Mouse (Mus musculus) urinary bladder, postnatal 4 days (tissue): ENCODE measurements around the gene Pmepa1.

Experiments used
- DNase-seq, 2 experiments: peaks; one replicate each; pipeline ENCODE4 v3.0.0; 2021 to 2022; ENCODE audit warnings: low spot score in 2 of 2

Gene Pmepa1

GRCm38 (mm10) chr2:173276859-173277258, 526 bp upstream of the Pmepa1 start:
- no peak for DNase-seq

GRCm38 (mm10) chr2:173275343-173276201, 761 bp downstream of the Pmepa1 start:
- no peak for DNase-seq

- no peak for DNase-seq
Measured at GRCm38 (mm10) chr2:173274428-173275342, 1.6 kb downstream of the Pmepa1 start.

GRCm38 (mm10) chr2:173273885-173274284, 2.4 kb downstream of the Pmepa1 start:
- no peak for DNase-seq

GRCm38 (mm10) chr2:173272354-173272900, 3.9 kb downstream of the Pmepa1 start:
- DNase-seq = no peak

GRCm38 (mm10) chr2:173271541-173271940, 4.8 kb downstream of the Pmepa1 start:
- DNase-seq = no peak

- DNase-seq = no peak
Measured at GRCm38 (mm10) chr2:173270601-173271248, 5.6 kb downstream of the Pmepa1 start.

GRCm38 (mm10) chr2:173270196-173270595, 6.1 kb downstream of the Pmepa1 start:
- DNase-seq = no peak

- no peak for DNase-seq
Measured at GRCm38 (mm10) chr2:173267562-173267961, 8.8 kb downstream of the Pmepa1 start.

GRCm38 (mm10) chr2:173266349-173267112, 9.8 kb downstream of the Pmepa1 start:
- no peak for DNase-seq

GRCm38 (mm10) chr2:173265468-173266265, 10.7 kb downstream of the Pmepa1 start:
- no peak for DNase-seq

GRCm38 (mm10) chr2:173264467-173265128, 11.7 kb downstream of the Pmepa1 start:
- DNase-seq = no peak

GRCm38 (mm10) chr2:173263636-173264330, 12.6 kb downstream of the Pmepa1 start:
- no peak for DNase-seq

- DNase-seq = peak in 1 of 2 experiments; percentile 49
Measured at GRCm38 (mm10) chr2:173261497-173261896, 14.8 kb downstream of the Pmepa1 start.

GRCm38 (mm10) chr2:173258459-173259091, 17.8 kb downstream of the Pmepa1 start:
- DNase-seq = no peak

GRCm38 (mm10) chr2:173257610-173258009, 18.7 kb downstream of the Pmepa1 start:
- DNase-seq = peak in 1 of 2 experiments; percentile 59

GRCm38 (mm10) chr2:173256552-173256949, 19.8 kb downstream of the Pmepa1 start:
- no peak for DNase-seq

- no peak for DNase-seq
Measured at GRCm38 (mm10) chr2:173255810-173256551, 20.4 kb downstream of the Pmepa1 start.
